Mouse (Mus musculus): ENCODE measurements around the gene Khdc4. TPM values are rescaled to one million over a fixed set of nuclear protein-coding genes. Genes with fewer than 3 reads are reported as not detected.

The Khdc4 gene
- total RNA-seq, 2 experiments from 2014 or later: 18.0 to 20.8 TPM

Other genes with a start within 250 kb of the Khdc4 start
- 1 to 10 TPM; 2.1 to 2.2 TPM for gene Sema4a, start 224.6 kb upstream of the Khdc4 start, total RNA-seq (2021)
- gene Lmna, start 175.8 kb upstream of the Khdc4 start, total RNA-seq (2021): 100 to 1,000 TPM; 125 to 161 TPM
- 1 to 10 TPM in 1 of 2 experiments, under 1 TPM in 1; 0.64 to 1.6 TPM for gene Mex3a, start 153.4 kb upstream of the Khdc4 start, total RNA-seq (2021)
- not detected for gene Rab25, start 137.5 kb upstream of the Khdc4 start, total RNA-seq (2021)
- gene Lamtor2, start 132.7 kb upstream of the Khdc4 start, total RNA-seq (2021): 10 to 100 TPM; 78.3 to 80.4 TPM
- 10 to 100 TPM; 42.0 to 45.5 TPM for gene Ubqln4, start 132.0 kb upstream of the Khdc4 start, total RNA-seq (2021)
- 10 to 100 TPM; 80.7 to 98.2 TPM for gene Ssr2, start 109.9 kb upstream of the Khdc4 start, total RNA-seq (2021)
- gene Arhgef2, start 79.8 kb upstream of the Khdc4 start, total RNA-seq (2021): 10 to 100 TPM; 42.5 to 48.1 TPM
- not detected for gene Rxfp4, start 32.7 kb upstream of the Khdc4 start, total RNA-seq (2021)
- gene Rit1, start 31.0 kb downstream of the Khdc4 start, total RNA-seq (2021): 10 to 100 TPM; 17.3 to 21.4 TPM
- gene Syt11, start 89.4 kb downstream of the Khdc4 start, total RNA-seq (2021): 1 to 10 TPM; 3.7 to 4.2 TPM
- gene Gon4l, start 149.4 kb downstream of the Khdc4 start, total RNA-seq (2021): 10 to 100 TPM; 11.9 to 12.5 TPM
- gene Msto1, start 228.2 kb downstream of the Khdc4 start, total RNA-seq (2021): 10 to 100 TPM; 10.5 to 12.6 TPM

All from gastrocnemius, postnatal 14 days (tissue).